Mouse (Mus musculus) E14TG2a.4 (cell line): ENCODE data around the gene Etv3.

Source experiments
- CTCF ChIP-seq: conservative IDR thresholded peaks from 2 replicates; pipeline ENCODE4 v1.5.1; 2014; ENCODE audit warnings: low read length
- NANOG ChIP-seq: IDR thresholded peaks from 2 replicates; pipeline ENCODE4 v1.6.1; 2014; ENCODE audit warnings: borderline replicate concordance, low read length, mixed read lengths
- POU5F1 ChIP-seq: IDR thresholded peaks from 2 replicates; pipeline ENCODE4 v1.6.1; 2014; ENCODE audit warnings: low read length, borderline replicate concordance

DNA sequence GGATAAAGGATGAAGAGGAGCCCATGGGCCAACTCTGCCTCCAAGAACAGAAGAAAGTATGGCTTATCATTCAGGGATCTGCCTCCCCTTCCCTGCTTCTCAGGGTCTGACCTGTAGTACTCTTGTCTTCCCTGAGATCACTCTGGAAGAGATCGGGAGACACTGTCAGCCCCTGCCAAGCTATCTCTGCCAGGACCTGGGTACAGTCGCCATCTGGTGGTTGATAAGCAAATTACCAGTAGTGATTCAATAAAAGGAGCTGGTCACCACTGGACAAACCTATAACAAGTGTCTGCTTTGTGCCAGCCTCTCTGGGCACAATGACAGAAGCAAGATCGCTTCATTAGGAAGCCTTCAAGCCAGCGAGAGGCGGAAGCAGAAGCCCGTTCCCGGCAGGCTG lies 20.9 kb upstream of the Etv3 start:
- TF ChIP-seq CTCF (peak; percentile 68), POU5F1 (no peak), NANOG (no peak)
